Mouse (Mus musculus) forebrain, embryonic 10.5 days (tissue): ENCODE data around the gene Rerg. TPM values are rescaled to one million over a fixed set of nuclear protein-coding genes. Genes with fewer than 3 reads are reported as not detected.

Source experiments
- polyA plus RNA-seq: library from polyadenylated mRNA; unstranded; fragments of >200 nt; fragmentation: Nextera tagmentation; extraction: Ambion mirVana; gene quantifications from 2 replicates; pipeline ENCODE4 v1.2.1, GENCODE M21; 2016

Rerg gene
- polyA plus RNA-seq, 1 experiment from 2014 or later: 1.1 TPM

Other genes starting within 250 kb of the Rerg start
- not detected in 2 replicates for gene Erp27, start 248.3 kb downstream of the Rerg start, polyA plus RNA-seq
- not detected in 2 replicates for gene Pde6h, start 246.7 kb downstream of the Rerg start, polyA plus RNA-seq
- gene Arhgdib, start 228.6 kb downstream of the Rerg start, polyA plus RNA-seq: 22.0 and 25.3 TPM in 2 replicates
- 2.9 and 3.2 TPM in 2 replicates for gene Ptpro, start 81.8 kb upstream of the Rerg start, polyA plus RNA-seq